Mouse (Mus musculus) testis, adult 2 months (tissue): Measurements from ENCODE around the gene Rubcnl. TPM values are rescaled to one million over a fixed set of nuclear protein-coding genes. Genes with fewer than 3 reads are reported as not detected.

Experiments used
- H3K27ac ChIP-seq: fragments of 200-500 bp; 2 replicates; pipeline ENCODE4 v1.5.1; 2012; ENCODE audit warnings: low read depth, low read length; ENCODE audit not compliant: control insufficient read depth, insufficient read depth
- H3K27me3 ChIP-seq: fragments of 200-500 bp; 2 replicates; pipeline ENCODE4 v1.6.1; 2012; ENCODE audit warnings: mild to moderate bottlenecking, low read length, moderate library complexity; ENCODE audit not compliant: control insufficient read depth, insufficient read depth
- H3K36me3 ChIP-seq: fragments of 200-500 bp; 2 replicates; pipeline ENCODE4 v1.6.1; 2012; ENCODE audit warnings: mild to moderate bottlenecking, low read length; ENCODE audit not compliant: control insufficient read depth, insufficient read depth
- H3K4me1 ChIP-seq: fragments of 200-500 bp; 2 replicates; pipeline ENCODE4 v1.6.1; 2012; ENCODE audit warnings: low read length; ENCODE audit not compliant: control insufficient read depth, insufficient read depth
- H3K4me3 ChIP-seq: fragments of 200-500 bp; 2 replicates; pipeline ENCODE4 v1.5.1; 2012; ENCODE audit warnings: low read depth, mild to moderate bottlenecking, low read length, moderate library complexity, mixed read lengths; ENCODE audit not compliant: control insufficient read depth
- CTCF ChIP-seq: fragments of 200-500 bp; IDR thresholded peaks from 2 replicates; pipeline ENCODE4 v1.5.1; 2012; ENCODE audit warnings: low read depth, mild to moderate bottlenecking, inconsistent platforms, low read length, moderate library complexity; ENCODE audit not compliant: control insufficient read depth, insufficient read depth, insufficient replicate concordance
- POLR2A ChIP-seq: fragments of 200-500 bp; IDR thresholded peaks from 2 replicates; pipeline ENCODE4 v1.6.1; 2012; ENCODE audit warnings: low read depth, mild to moderate bottlenecking, inconsistent platforms, low read length, moderate library complexity; ENCODE audit not compliant: control insufficient read depth
- polyA plus RNA-seq: library from polyadenylated mRNA; depleted of rRNA; stranded (reverse); fragments of >200 nt; gene quantifications from 2 replicates; pipeline ENCODE4 v1.2.3, GENCODE M21; 2012

Rubcnl gene
- polyA plus RNA-seq, 1 experiment = 1.1 TPM

GRCm38 (mm10) chr14:75031999-75032575 lies 16.3 kb downstream of the Rubcnl start:
- H3K36me3 ChIP-seq = no peaks in the 10 kb centered on the region
- no peak for TF ChIP-seq POLR2A
- no peak for TF ChIP-seq CTCF
- H3K27me3 ChIP-seq = no peaks in the 10 kb centered on the region
- no peaks in the 10 kb centered on the region; the same call in 1 of the 2 replicates for H3K4me1 ChIP-seq
- no peak overlapping the region for H3K4me3 ChIP-seq
- H3K27ac ChIP-seq = no peak overlapping the region

- Histone ChIP-seq H3K4me3 (no peak overlapping the region), H3K27me3 (no peaks in the 10 kb centered on the region), H3K4me1 (no peaks in the 10 kb centered on the region; the same call in 1 of the 2 replicates), H3K27ac (no peak overlapping the region), H3K36me3 (no peaks in the 10 kb centered on the region)
- TF ChIP-seq CTCF (no peak), POLR2A (no peak)
These were observed 16.9 kb downstream of the Rubcnl start for GRCm38 (mm10) chr14:75032742-75033141.

DNA sequence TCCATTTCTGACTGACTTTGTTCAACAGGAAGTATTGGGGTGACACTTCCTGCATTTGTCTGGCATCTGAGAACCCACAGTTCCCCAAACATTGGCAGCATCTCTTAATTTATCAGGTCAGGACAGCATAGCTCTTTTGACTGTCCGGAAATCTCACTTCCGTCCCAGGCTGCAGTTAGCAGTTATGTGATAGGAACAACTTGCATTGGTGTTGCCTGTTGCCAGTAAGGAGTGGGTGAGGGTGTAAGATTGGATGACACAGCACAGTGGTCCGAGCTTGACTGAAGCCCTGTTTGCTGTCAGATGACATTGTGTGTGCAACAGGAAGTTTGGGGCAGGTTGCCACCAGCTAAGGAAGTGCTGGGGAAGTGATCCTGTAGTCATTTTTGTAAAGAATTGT lies 18.4 kb downstream of the Rubcnl start:
- TF ChIP-seq CTCF = no peak
- TF ChIP-seq POLR2A = no peak
- Histone ChIP-seq H3K4me3 (no peak overlapping the region), H3K4me1 (no peaks in the 10 kb centered on the region; the same call in 1 of the 2 replicates), H3K27me3 (no peaks in the 10 kb centered on the region), H3K27ac (no peak overlapping the region), H3K36me3 (no peaks in the 10 kb centered on the region)

DNA sequence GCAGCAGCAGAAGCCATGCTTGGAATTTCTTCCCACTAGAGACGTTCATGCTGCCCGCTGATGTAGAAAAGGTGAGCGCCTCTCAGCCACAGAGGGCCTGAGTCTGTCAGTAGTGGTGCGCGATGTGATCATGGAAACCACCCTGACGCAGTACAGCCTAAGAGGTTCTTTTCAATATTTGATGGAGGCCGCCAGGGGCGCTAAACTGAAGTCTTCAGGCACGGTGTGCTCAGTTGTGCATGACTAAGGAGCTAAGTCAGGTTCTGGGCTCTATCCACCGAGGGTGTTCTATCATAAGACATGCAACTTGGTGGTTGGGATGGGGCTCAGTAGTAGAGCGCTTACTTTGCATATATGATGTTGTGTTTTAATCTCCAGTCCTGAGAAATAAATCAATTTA lies 19.6 kb downstream of the Rubcnl start:
- H3K4me3 ChIP-seq = no peak overlapping the region
- TF ChIP-seq POLR2A = no peak
- TF ChIP-seq CTCF = peak; percentile 8; the same call in 1 of the 2 replicates
- no peak overlapping the region for H3K27ac ChIP-seq

GRCm38 (mm10) chr14:75045184-75045583 lies 29.4 kb downstream of the Rubcnl start:
- Histone ChIP-seq H3K27ac (no peak overlapping the region), H3K4me1 (no peaks in the 10 kb centered on the region), H3K4me3 (no peak overlapping the region), H3K36me3 (no peaks in the 10 kb centered on the region), H3K27me3 (no peaks in the 10 kb centered on the region)
- no peak for TF ChIP-seq POLR2A
- TF ChIP-seq CTCF = no peak

More for the DNA sequence above, 19.6 kb downstream of the Rubcnl start:
- Histone ChIP-seq H3K27me3 (no peaks in the 10 kb centered on the region), H3K36me3 (no peaks in the 10 kb centered on the region), H3K4me1 (no peaks in the 10 kb centered on the region; the same call in 1 of the 2 replicates)

GRCm38 (mm10) chr14:75052451-75052850 lies 36.6 kb downstream of the Rubcnl start:
- peaks cover 2% of the 10 kb centered on the region for H3K4me1 ChIP-seq
- TF ChIP-seq CTCF = no peak
- TF ChIP-seq POLR2A = no peak
- H3K4me3 ChIP-seq = no peak overlapping the region
- H3K27me3 ChIP-seq = no peaks in the 10 kb centered on the region
- H3K36me3 ChIP-seq = no peaks in the 10 kb centered on the region
- H3K27ac ChIP-seq = no peak overlapping the region

- no peaks in the 10 kb centered on the region for H3K27me3 ChIP-seq
- no peak overlapping the region for H3K27ac ChIP-seq
- H3K4me3 ChIP-seq = no peak overlapping the region
- no peaks in the 10 kb centered on the region for H3K36me3 ChIP-seq
- TF ChIP-seq CTCF (no peak), POLR2A (no peak)
- H3K4me1 ChIP-seq = peaks cover 2% of the 10 kb centered on the region
These were observed 38.9 kb downstream of the Rubcnl start for GRCm38 (mm10) chr14:75054455-75055343.
